Mouse (Mus musculus) thymus, adult 2 months (tissue): ENCODE data around the gene Chmp5.

Source experiments
- CTCF ChIP-seq: fragments of 200-500 bp; IDR thresholded peaks from 2 replicates; pipeline ENCODE4 v1.5.1; 2012; ENCODE audit warnings: mild to moderate bottlenecking, control low read depth, low read length, moderate library complexity, borderline replicate concordance; ENCODE audit not compliant: control insufficient read depth, poor library complexity, insufficient read depth; ENCODE audit errors: extremely low read depth
- POLR2A ChIP-seq: fragments of 200-500 bp; IDR thresholded peaks from 2 replicates; pipeline ENCODE4 v1.6.1; 2012; ENCODE audit warnings: mild to moderate bottlenecking, low read length, control low read depth, moderate library complexity; ENCODE audit not compliant: control insufficient read depth, poor library complexity, insufficient read depth; ENCODE audit errors: extremely low read depth

DNA sequence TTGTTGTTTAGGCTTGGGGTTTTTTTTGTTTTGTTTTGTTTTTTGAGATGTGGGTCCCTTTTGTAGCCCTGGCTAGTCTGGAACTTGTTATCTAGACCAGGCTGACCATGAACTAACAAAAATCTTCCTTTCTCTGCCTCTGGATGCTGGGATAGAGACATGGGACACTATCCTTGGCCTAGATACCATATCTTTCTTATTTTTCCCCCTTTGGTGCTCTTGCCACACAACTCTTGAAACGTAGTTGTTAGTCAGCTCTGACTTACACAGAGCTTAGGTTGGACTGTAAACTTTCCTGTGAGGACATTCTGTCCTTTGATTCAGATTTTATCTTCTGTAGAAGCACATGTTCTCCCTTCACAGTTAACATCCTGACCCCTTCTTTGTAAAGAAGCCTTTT lies 31.2 kb downstream of the Chmp5 start:
- TF ChIP-seq CTCF: no peak
- TF ChIP-seq POLR2A: no peak
